Mouse (Mus musculus) cerebellum, adult 11 months (tissue): ENCODE data around the gene Marf1.
"Not testable (repeated sequence)": the region's sequence is repeated elsewhere in the genome, so short reads cannot be mapped to it uniquely, and the experiment has no call there.

ENCODE experiments used
- DNase-seq: peaks from one replicate; pipeline ENCODE4 v3.0.0; 2022

Gene Marf1

GRCm38 (mm10) chr16:14162988-14163416, at the start of gene Marf1, which contains the start of gene Nde1:
Gene Marf1 (minus strand): TSS chr16:14163351.
Gene Nde1 (plus strand): TSS chr16:14163275.
- peak; percentile 58 for DNase-seq

- DNase-seq = no peak
These were observed 35.6 kb upstream of the Marf1 start for GRCm38 (mm10) chr16:14198798-14199197.

GRCm38 (mm10) chr16:14195427-14195826, 32.3 kb upstream of the Marf1 start:
- DNase-seq = peak; percentile 23

- no peak for DNase-seq
These were observed 31.2 kb upstream of the Marf1 start for GRCm38 (mm10) chr16:14194164-14194950.

GRCm38 (mm10) chr16:14185516-14185915, 22.4 kb upstream of the Marf1 start:
- no peak for DNase-seq

GRCm38 (mm10) chr16:14183856-14184255, 20.7 kb upstream of the Marf1 start:
- no peak for DNase-seq

- no peak for DNase-seq
These were observed 19.2 kb upstream of the Marf1 start for GRCm38 (mm10) chr16:14182360-14182759.

- DNase-seq = no peak
These were observed 17.1 kb upstream of the Marf1 start for GRCm38 (mm10) chr16:14180163-14180733.

- DNase-seq = no peak
These were observed 14.9 kb upstream of the Marf1 start for GRCm38 (mm10) chr16:14178041-14178440.

GRCm38 (mm10) chr16:14169706-14170105, 6.6 kb upstream of the Marf1 start:
- DNase-seq = no peak

GRCm38 (mm10) chr16:14166490-14166889, 3.3 kb upstream of the Marf1 start:
- DNase-seq = no peak

- DNase-seq = no peak
These were observed 580 bp upstream of the Marf1 start for GRCm38 (mm10) chr16:14163731-14164130.

GRCm38 (mm10) chr16:14160941-14161340, 2.2 kb downstream of the Marf1 start:
- DNase-seq = no peak

GRCm38 (mm10) chr16:14159746-14160131, 3.4 kb downstream of the Marf1 start:
- peak; percentile 77 for DNase-seq

GRCm38 (mm10) chr16:14158936-14159745, 4.0 kb downstream of the Marf1 start:
- DNase-seq = peak; percentile 99

- no peak for DNase-seq
These were observed 4.6 kb downstream of the Marf1 start for GRCm38 (mm10) chr16:14158536-14158935.

GRCm38 (mm10) chr16:14156312-14156711, 6.8 kb downstream of the Marf1 start:
- no peak for DNase-seq

GRCm38 (mm10) chr16:14155638-14156037, 7.5 kb downstream of the Marf1 start:
- DNase-seq = not testable (repeated sequence)

GRCm38 (mm10) chr16:14151718-14152117, 11.4 kb downstream of the Marf1 start:
- no peak for DNase-seq

- DNase-seq = no peak
These were observed 15.4 kb downstream of the Marf1 start for GRCm38 (mm10) chr16:14147712-14148111.

GRCm38 (mm10) chr16:14143298-14143697, 19.9 kb downstream of the Marf1 start:
- DNase-seq = no peak

- no peak for DNase-seq
These were observed 24.0 kb downstream of the Marf1 start for GRCm38 (mm10) chr16:14139106-14139505.

- DNase-seq = no peak
These were observed 25.1 kb downstream of the Marf1 start for GRCm38 (mm10) chr16:14137976-14138561.
